Mouse (Mus musculus): ENCODE data around the gene Als2. TPM values are rescaled to one million over a fixed set of nuclear protein-coding genes. Genes with fewer than 3 reads are reported as not detected.

The Als2 gene
- total and polyA plus RNA-seq, 3 experiments = 13.4 to 41.0 (median 25.0) TPM

DNA sequence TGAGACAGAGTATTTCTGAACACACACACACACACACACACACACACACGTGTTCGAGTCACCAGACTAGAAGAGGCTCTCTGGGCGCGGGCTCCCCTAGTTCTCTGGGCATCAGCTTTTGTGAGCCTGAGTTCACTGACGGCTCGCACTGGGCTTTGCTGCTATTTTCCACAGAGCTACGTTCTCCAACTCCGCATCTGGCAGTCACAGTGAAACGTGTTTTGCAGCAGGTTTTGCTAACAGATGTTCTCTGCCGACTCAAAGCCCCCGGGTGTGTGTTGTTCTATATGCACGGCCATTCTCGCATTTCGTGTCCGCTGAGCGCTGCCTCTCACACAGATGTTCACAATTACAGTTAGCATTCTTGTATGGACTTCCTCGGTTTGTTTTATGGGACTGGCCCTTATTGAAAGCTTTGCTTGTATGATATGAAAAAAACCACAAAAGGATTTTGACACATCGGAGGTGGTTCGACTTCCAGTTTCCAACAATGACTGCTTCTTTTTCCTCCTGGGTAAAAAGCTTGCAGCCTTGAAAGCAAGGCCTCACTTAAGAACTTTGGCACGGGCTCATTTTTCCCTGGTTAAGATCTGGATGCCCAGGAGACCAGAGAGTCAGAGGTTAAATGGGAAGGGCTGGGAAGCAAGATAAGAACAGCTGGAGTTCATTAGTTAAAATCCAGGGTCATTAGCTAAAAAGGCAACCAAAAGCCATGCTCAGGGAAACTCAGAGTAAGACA, 33.1 kb upstream of the Als2 start:
- H3K79me2 ChIP-seq (replicated peaks; ENCODE audit: control insufficient read depth, extremely low read depth, insufficient read depth, poor library complexity, severe bottlenecking) = no peaks in the 10 kb centered on the region
- H3K27me3 ChIP-seq (replicated peaks) = no peaks in the 10 kb centered on the region
- H3K4me2 ChIP-seq (ENCODE audit: insufficient read depth, low read depth, poor library complexity, severe bottlenecking) = no peak overlapping the region
- dilution Hi-C loops (cut with MboI; ENCODE audit: extremely low pct_ligation_motif_present, extremely low pct_unique_long_range_greater_than_20kb, low sequenced_read_pairs) (no loop called here), in situ Hi-C loops (cut with MboI; ENCODE audit: low pct_ligation_motif_present, low pct_unique_long_range_greater_than_20kb, low sequenced_read_pairs) (no loop called here)
- no peaks in the 10 kb centered on the region for H3K9me3 ChIP-seq (replicated peaks; ENCODE audit: low read length)
- H3K27ac ChIP-seq (ENCODE audit: insufficient read depth, low read depth) = no peak overlapping the region
- H3K9ac ChIP-seq (ENCODE audit: insufficient read depth, low read depth) = no peak overlapping the region
- peaks cover 3 to 11% of the 10 kb centered on the region in 2 experiments for H3K4me1 ChIP-seq (ENCODE audit: control insufficient read depth in 1 of 2, insufficient read depth in 2 of 2)
- DNase-seq (ENCODE audit: extremely low read depth) = no peak
- TF ChIP-seq IRF4 (IDR thresholded peaks at IDR 0.05; ENCODE audit: low read depth, low read length) (no peak), MAFK (IDR thresholded peaks at IDR 0.05; ENCODE audit: insufficient replicate concordance, low read length) (no peak), SMC3 (IDR thresholded peaks at IDR 0.05; ENCODE audit: low read depth, low read length) (no peak), MEF2A (IDR thresholded peaks at IDR 0.05; ENCODE audit: borderline replicate concordance, low read depth, low read length) (no peak), PAX5 (IDR thresholded peaks at IDR 0.05; ENCODE audit: low read length) (no peak), USF1 (IDR thresholded peaks at IDR 0.05; ENCODE audit: low read depth, low read length) (no peak), CHD2 (IDR thresholded peaks at IDR 0.05; ENCODE audit: low read length) (no peak), E2F4 (IDR thresholded peaks at IDR 0.05; ENCODE audit: insufficient replicate concordance, low read depth, low read length) (no peak), TBP (conservative IDR thresholded peaks at IDR 0.05; ENCODE audit: low read depth, low read length) (no peak), SIN3A (IDR thresholded peaks at IDR 0.05; ENCODE audit: low read length) (no peak), ZNF384 (IDR thresholded peaks at IDR 0.05; ENCODE audit: low read depth, low read length) (no peak), ZKSCAN1 (IDR thresholded peaks at IDR 0.05; ENCODE audit: borderline replicate concordance, low read depth, low read length) (no peak), ETS1 (conservative IDR thresholded peaks at IDR 0.05; ENCODE audit: low read depth, low read length) (no peak), POLR2A (IDR thresholded peaks at IDR 0.05; ENCODE audit: low read depth, low read length) (no peak), ELF1 (IDR thresholded peaks at IDR 0.05; ENCODE audit: low read depth, low read length) (no peak), ZC3H11A (IDR thresholded peaks at IDR 0.05; ENCODE audit: low read depth, low read length) (no peak), ZMIZ1 (IDR thresholded peaks at IDR 0.05; ENCODE audit: low read depth, low read length) (no peak), BHLHE40 (IDR thresholded peaks at IDR 0.05; ENCODE audit: low read depth, low read length) (no peak), NRF1 (IDR thresholded peaks at IDR 0.05; ENCODE audit: low read depth, low read length) (no peak)
- H3K36me3 ChIP-seq (replicated peaks in 1 of 2; ENCODE audit: control insufficient read depth in 1 of 2, insufficient read depth in 1 of 2, low read length in 1 of 2) = no peaks in the 10 kb centered on the region
- no peak overlapping the region for H3K4me3 ChIP-seq (replicated peaks in 1 of 3; ENCODE audit: low read depth in 2 of 3, low read length in 2 of 3, poor library complexity in 1 of 3)

DNA sequence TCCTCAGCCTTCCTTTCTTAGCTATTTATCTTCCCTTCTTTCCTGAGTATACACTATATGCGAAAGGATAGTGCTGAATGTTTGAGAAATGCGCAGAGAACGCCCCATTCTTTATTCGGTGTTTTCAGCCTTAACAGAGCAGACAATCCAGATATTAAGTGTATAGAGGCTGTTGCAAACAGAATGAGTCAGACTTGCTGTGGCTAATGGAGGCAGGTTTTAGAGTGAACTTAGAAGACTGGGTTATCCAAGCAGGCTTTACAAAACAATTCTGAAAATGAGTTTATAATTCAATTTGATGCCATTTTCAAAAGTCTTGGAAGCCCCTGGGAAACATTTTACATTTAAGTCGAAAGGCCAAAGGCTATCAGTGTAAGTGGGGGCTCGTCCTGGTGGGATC, 32.4 kb upstream of the Als2 start:
- in situ Hi-C loops (cut with MboI; ENCODE audit: low pct_ligation_motif_present, low pct_unique_long_range_greater_than_20kb, low sequenced_read_pairs) = no loop called here
- H3K36me3 ChIP-seq (replicated peaks in 1 of 2; ENCODE audit: control insufficient read depth in 1 of 2, insufficient read depth in 1 of 2, low read length in 1 of 2) = no peaks in the 10 kb centered on the region
- TF ChIP-seq MYC (IDR thresholded peaks at IDR 0.05; ENCODE audit: low read depth, low read length) (no peak), RAD21 (IDR thresholded peaks at IDR 0.05; ENCODE audit: low read depth, low read length) (no peak), JUN (IDR thresholded peaks at IDR 0.05; ENCODE audit: insufficient read depth, low read depth, low read length) (no peak), SIN3A (IDR thresholded peaks at IDR 0.05; ENCODE audit: low read length) (no peak), ETS1 (conservative IDR thresholded peaks at IDR 0.05; ENCODE audit: low read depth, low read length) (no peak), POLR2A (IDR thresholded peaks at IDR 0.05; ENCODE audit: low read depth, low read length) (no peak), BHLHE40 (IDR thresholded peaks at IDR 0.05; ENCODE audit: low read depth, low read length) (no peak), SMC3 (IDR thresholded peaks at IDR 0.05; ENCODE audit: low read depth, low read length) (no peak), ELF1 (IDR thresholded peaks at IDR 0.05; ENCODE audit: low read depth, low read length) (no peak), RCOR1 (conservative IDR thresholded peaks at IDR 0.05; ENCODE audit: low read depth, low read length) (no peak), USF1 (IDR thresholded peaks at IDR 0.05; ENCODE audit: low read depth, low read length) (no peak), KAT2A (IDR thresholded peaks at IDR 0.05; ENCODE audit: insufficient replicate concordance, low read length) (no peak), CTCF (conservative IDR thresholded peaks at IDR 0.05 in 1 of 2, IDR thresholded peaks at IDR 0.05 in 1 of 2; ENCODE audit: low read depth in 2 of 2, low read length in 2 of 2) (no peak)
- DNase-seq (ENCODE audit: extremely low read depth) = no peak
- dilution Hi-C loops (cut with MboI; ENCODE audit: extremely low pct_ligation_motif_present, extremely low pct_unique_long_range_greater_than_20kb, low sequenced_read_pairs) = no loop called here
- H3K9ac ChIP-seq (ENCODE audit: insufficient read depth, low read depth) = no peak overlapping the region
- no peak overlapping the region for H3K27ac ChIP-seq (ENCODE audit: insufficient read depth, low read depth)
- H3K4me2 ChIP-seq (ENCODE audit: insufficient read depth, low read depth, poor library complexity, severe bottlenecking) = no peak overlapping the region
- no peaks in the 10 kb centered on the region for H3K9me3 ChIP-seq (replicated peaks; ENCODE audit: low read length)
- H3K27me3 ChIP-seq (replicated peaks) = no peaks in the 10 kb centered on the region
- no peaks in the 10 kb centered on the region for H3K79me2 ChIP-seq (replicated peaks; ENCODE audit: control insufficient read depth, extremely low read depth, insufficient read depth, poor library complexity, severe bottlenecking)
- H3K4me1 ChIP-seq (ENCODE audit: control insufficient read depth in 1 of 2, insufficient read depth in 2 of 2) = peaks cover 3 to 11% of the 10 kb centered on the region in 2 experiments
- H3K4me3 ChIP-seq (replicated peaks in 1 of 3; ENCODE audit: low read depth in 2 of 3, low read length in 2 of 3, poor library complexity in 1 of 3) = no peak overlapping the region
